Mouse (Mus musculus) olfactory bulb, adult 2 months (tissue): ENCODE measurements around the gene Ptpn11. TPM values are rescaled to one million over a fixed set of nuclear protein-coding genes. Genes with fewer than 3 reads are reported as not detected.

Experiments
- H3K27ac ChIP-seq: fragments of 200-500 bp; 2 replicates; pipeline ENCODE4 v1.5.1; 2012; ENCODE audit warnings: low read depth, low read length; ENCODE audit not compliant: insufficient read depth
- H3K4me1 ChIP-seq: fragments of 200-500 bp; 2 replicates; pipeline ENCODE4 v1.6.1; 2012; ENCODE audit warnings: low read length; ENCODE audit not compliant: control insufficient read depth, insufficient read depth
- H3K4me3 ChIP-seq: fragments of 200-500 bp; 2 replicates; pipeline ENCODE4 v1.5.1; 2012; ENCODE audit warnings: mild to moderate bottlenecking, low read depth, low read length, moderate library complexity; ENCODE audit not compliant: insufficient read depth
- CTCF ChIP-seq: fragments of 200-500 bp; IDR thresholded peaks from 2 replicates; pipeline ENCODE4 v1.5.1; 2012; ENCODE audit warnings: low read depth, mild to moderate bottlenecking, low read length, moderate library complexity; ENCODE audit not compliant: insufficient read depth
- POLR2A ChIP-seq: fragments of 200-500 bp; IDR thresholded peaks from 2 replicates; pipeline ENCODE4 v1.6.1; 2012; ENCODE audit warnings: mild to moderate bottlenecking, low read depth, low read length, moderate library complexity; ENCODE audit not compliant: insufficient read depth
- WGBS: fragments of 180-500 bp; shearing (Covaris S2); methylation state at CpG from one replicate; pipeline ENCODE4 v1.1.7; 2018; 5-methylcytosine and 5-hydroxymethylcytosine counted together
- polyA plus RNA-seq: library from polyadenylated mRNA; stranded (reverse); fragments of >200 nt; gene quantifications from 2 replicates; pipeline ENCODE4 v1.2.4, GENCODE M21; 2012; ENCODE audit warnings: low replicate concordance; ENCODE audit not compliant: missing spikeins, insufficient read depth, insufficient read length

Ptpn11 gene
- polyA plus RNA-seq, 1 experiment: not detected

DNA sequence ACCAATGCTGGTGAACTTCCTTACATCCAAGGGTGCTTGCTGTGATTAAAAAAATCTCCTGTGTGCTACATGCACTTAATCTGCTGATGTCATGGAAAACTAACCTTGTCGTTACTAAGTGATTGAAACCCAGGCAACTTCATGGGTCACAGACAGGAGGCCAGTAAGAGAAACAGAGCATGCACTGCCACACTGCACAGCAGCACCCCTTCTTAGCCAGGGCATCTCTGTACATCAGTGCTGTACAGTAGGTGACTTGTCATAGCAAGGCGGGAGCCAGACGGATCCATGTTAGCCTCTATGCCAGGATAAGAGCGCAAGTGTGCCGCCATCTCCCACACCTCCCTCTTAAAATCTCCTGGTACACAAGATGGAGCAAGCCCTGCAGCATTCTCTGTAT, 45.6 kb downstream of the Ptpn11 start:
- Histone ChIP-seq H3K4me3 (no peak overlapping the region), H3K4me1 (peaks cover 13% of the 10 kb centered on the region), H3K27ac (no peak overlapping the region)
- TF ChIP-seq POLR2A (no peak), CTCF (no peak)
- WGBS: 76% methylated on average over 5 of the region's 5 CpGs

DNA sequence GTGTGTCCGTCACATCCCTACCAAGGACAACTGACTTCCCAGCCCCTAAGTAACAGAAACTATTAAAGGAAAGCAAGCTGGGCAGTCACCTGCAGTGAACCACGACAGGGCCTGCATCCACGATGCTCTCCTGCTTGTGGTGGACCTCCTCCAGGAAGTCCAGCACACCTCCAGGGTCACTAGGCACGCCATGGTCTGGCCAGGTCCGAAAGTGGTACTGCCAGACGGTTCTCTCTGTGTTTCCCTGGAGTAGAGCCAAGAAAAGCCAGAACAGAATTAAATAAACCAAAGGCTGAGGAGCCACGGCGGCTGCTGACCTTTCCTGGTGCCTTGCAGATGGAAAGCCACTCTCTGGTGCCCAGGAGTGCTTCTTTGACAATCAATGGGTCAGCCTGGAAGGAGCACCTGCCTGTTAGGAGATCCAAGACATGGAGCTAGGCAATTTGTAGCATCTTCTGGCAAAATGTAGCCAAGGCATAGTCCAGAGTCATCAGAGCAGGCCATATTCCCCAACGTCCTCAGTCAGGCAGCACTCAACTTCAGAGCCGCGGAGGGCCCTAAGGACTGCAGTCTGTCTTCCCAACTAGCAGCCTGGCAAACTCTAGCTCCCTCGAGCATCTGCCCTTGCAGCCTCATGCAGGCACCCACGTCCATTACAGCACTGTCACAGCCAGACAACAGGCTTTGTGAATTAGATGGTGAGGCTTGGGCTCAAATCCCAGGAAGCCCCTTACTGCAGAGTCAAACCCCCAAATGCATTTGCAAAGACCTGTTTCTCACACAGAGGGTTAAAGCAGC, 46.6 kb downstream of the Ptpn11 start:
- Histone ChIP-seq H3K4me3 (no peak overlapping the region), H3K27ac (no peak overlapping the region), H3K4me1 (peaks cover 13% of the 10 kb centered on the region)
- no peak for TF ChIP-seq CTCF
- TF ChIP-seq POLR2A: no peak
- WGBS: 67% methylated on average over 13 of the region's 13 CpGs

DNA sequence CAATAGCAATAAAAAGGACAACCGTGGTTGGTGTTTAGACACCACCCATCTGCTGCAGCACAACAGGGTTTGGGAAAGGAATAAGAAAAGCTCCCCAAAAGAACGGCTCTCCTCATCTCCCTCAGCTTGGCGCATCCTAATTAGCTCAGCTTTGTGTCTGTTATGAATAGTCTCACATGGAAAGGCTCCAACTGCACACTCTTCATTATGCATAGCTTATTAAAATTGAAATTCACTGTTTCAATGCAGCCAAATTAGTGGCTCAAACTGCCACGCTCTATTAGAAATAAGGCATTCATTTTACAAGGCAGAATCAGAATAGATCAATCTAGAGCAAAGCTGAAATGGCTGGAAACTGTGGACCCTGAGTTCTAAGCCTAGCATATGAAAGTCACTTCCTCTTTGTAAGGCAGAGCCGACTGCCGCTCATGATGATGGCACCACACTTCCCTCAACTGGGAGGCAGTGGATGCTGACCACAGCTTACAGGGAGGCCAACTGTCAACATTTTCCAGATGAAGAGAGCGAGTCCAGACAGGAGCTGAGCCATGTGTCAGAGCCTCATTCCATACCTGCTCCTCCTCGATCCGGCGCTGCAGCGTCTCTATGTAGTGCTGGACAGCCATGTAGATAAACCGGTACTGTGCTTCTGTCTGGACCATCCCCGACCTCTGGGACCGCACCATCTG, 48.6 kb downstream of the Ptpn11 start:
- 63% methylated on average over 14 of the region's 14 CpGs for WGBS
- no peak for TF ChIP-seq POLR2A
- no peak for TF ChIP-seq CTCF
- Histone ChIP-seq H3K4me1 (peaks cover 13% of the 10 kb centered on the region), H3K27ac (no peak overlapping the region), H3K4me3 (no peak overlapping the region)

DNA sequence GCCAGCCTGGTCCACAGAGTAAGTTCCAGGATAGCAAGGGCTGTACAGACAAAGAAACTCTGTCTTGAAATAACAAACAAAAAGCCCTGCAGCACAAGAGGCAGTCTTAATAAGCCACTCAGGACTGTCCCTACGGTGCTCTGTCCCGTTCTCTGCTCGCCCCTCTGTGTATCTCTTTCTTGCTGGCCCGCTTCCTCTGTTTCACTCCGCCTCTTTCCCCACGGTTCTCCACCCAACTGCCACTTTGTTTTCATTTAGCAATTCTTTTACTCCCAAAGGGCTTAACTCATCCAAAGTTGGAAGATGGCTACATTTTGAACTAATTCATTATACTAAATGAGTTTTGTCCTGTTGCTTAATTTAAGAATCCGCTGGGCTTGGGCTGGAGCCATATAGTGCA, 50.9 kb downstream of the Ptpn11 start:
- Histone ChIP-seq H3K27ac (no peak overlapping the region), H3K4me1 (peaks cover 10% of the 10 kb centered on the region), H3K4me3 (no peak overlapping the region)
- TF ChIP-seq POLR2A (no peak), CTCF (no peak)
- WGBS: 69% methylated on average over 7 of the region's 7 CpGs

DNA sequence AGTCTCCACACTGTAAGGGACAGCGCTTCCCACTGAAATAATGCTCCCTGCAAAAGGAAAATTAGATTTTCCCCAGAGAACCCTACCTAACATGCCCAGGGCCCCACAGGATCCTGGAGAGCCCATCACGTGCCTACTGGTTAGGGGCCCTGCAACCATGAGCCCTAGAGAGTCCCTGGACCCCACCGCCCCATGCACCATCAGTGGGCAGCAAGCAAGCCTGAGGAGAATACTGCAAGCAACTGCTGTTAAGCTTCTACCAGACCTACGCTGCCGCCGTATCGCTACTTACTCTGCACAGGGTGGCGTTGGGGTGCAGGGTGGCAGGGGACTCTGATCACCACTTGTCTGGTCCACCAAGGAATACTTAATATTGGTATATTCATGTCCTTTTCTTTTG, 54.1 kb downstream of the Ptpn11 start:
- Histone ChIP-seq H3K4me1 (no peaks in the 10 kb centered on the region), H3K27ac (no peak overlapping the region), H3K4me3 (no peak overlapping the region)
- 98% methylated on average over 8 of the region's 8 CpGs for WGBS
- TF ChIP-seq CTCF (no peak), POLR2A (no peak)

DNA sequence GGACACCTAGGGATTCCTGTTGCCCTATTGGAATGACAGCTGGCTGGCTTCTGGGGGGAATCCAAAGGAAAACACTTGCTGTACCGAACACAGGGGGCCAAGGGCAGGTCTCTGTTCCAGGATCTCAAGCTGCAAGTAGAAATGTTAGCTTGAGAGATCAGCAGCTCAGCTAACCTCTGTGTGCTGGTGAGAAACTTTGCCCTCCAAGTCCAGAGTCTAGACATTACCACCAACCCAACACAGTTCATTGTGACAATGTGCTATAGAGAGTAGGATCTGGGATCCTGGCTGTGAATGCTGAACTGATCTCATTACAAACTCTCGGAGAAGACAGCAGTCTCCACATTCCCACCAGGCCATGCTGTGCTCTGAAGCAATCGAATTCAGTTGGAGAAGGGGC, 59.4 kb downstream of the Ptpn11 start:
- TF ChIP-seq POLR2A: no peak
- TF ChIP-seq CTCF: no peak
- WGBS: 88% methylated on average over 3 of the region's 3 CpGs
- Histone ChIP-seq H3K4me1 (no peaks in the 10 kb centered on the region), H3K27ac (no peak overlapping the region), H3K4me3 (no peak overlapping the region)

DNA sequence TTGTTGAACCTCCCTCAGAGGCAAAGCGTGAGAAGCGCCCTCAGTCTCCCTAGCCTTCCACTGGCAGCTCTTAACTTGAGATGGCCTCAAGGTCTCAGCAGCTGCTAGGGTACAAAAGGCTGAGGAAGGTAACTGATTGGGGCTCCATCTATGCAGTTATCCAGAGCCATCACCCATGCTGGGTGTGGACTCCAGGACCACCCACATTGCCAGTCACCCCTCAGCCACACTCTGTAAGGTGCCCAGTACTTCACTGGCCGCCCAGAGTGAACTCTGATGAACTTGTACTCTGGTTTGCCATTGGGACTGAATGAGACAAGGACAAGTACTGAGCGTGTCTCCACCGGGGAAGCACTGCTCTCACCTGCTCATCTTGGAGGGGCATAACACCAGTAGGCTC, 61.9 kb downstream of the Ptpn11 start:
- Histone ChIP-seq H3K4me1 (no peaks in the 10 kb centered on the region), H3K4me3 (no peak overlapping the region), H3K27ac (no peak overlapping the region)
- TF ChIP-seq CTCF (no peak), POLR2A (no peak)
- 96% methylated on average over 5 of the region's 5 CpGs for WGBS

DNA sequence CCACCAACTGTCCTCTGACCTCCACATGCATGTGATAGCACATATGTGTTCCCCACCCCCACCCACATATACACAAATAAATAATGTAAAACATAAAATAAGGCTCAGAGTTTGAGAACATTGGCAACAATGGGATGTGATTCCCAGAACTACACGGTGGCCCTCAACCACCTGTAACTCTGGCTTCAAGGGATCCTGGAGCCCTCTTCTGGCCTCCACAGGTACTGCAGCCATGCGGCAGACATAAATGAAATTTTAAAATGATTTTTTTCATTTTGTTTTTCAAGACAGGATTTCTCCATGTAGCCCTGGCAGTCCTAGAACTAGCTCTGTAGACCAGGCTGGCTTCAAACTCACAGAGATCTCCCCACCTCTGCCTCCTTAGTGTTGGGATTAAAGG, 65.1 kb downstream of the Ptpn11 start:
- H3K27ac ChIP-seq: no peak overlapping the region
- no peak overlapping the region for H3K4me3 ChIP-seq
- TF ChIP-seq POLR2A (no peak), CTCF (no peak)
- 81% methylated on average over 2 of the region's 2 CpGs for WGBS
- H3K4me1 ChIP-seq: no peaks in the 10 kb centered on the region

DNA sequence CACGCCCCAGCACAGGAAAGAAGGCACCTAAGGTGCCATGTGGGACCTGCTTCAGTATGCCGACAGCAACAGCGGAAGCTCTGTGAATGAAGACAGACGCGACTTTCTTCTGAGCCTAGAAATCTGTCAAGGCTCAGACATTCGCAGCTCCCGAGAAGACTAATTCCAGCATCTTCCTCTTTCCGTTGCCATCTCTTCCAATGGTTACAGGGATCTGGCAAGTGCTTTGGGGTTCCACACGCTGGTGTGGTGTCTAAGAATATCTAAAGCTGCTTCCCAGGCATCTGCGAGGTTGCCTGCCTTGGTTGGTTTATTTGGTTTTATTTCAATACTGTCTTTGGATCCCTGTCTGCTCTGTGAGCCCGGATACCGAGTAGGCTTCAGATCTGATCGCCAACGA, 65.6 kb downstream of the Ptpn11 start:
- no peak overlapping the region for H3K27ac ChIP-seq
- H3K4me1 ChIP-seq: no peaks in the 10 kb centered on the region
- WGBS: 90% methylated on average over 14 of the region's 14 CpGs
- H3K4me3 ChIP-seq: no peak overlapping the region
- TF ChIP-seq POLR2A (no peak), CTCF (no peak)
